Mouse (Mus musculus) C2C12 (cell line): ENCODE measurements around the gene Fkbp15.

Source experiments
- CEBPB ChIP-seq: IDR thresholded peaks from one replicate; pipeline ENCODE4 v1.6.1; 2011; ENCODE audit warnings: low read depth, mild to moderate bottlenecking, control low read depth, moderate library complexity
- CTCF ChIP-seq: IDR thresholded peaks from one replicate; pipeline ENCODE4 v1.5.1; 2011; ENCODE audit not compliant: control insufficient read depth, insufficient read depth, insufficient read length
- FOSL1 ChIP-seq: IDR thresholded peaks from one replicate; pipeline ENCODE4 v1.8.0; 2011; ENCODE audit warnings: mild to moderate bottlenecking, low read length; ENCODE audit not compliant: poor library complexity, insufficient read depth, severe bottlenecking
- MAX ChIP-seq: IDR thresholded peaks from one replicate; pipeline ENCODE4 v1.6.1; 2011; ENCODE audit warnings: mild to moderate bottlenecking, control low read depth
- MYOG ChIP-seq: IDR thresholded peaks from one replicate; pipeline ENCODE4 v1.6.1; 2011; ENCODE audit not compliant: control insufficient read depth, insufficient read length; ENCODE audit errors: extremely low read depth
- USF1 ChIP-seq: IDR thresholded peaks from one replicate; pipeline ENCODE4 v1.6.1; 2011; ENCODE audit warnings: low read depth, mild to moderate bottlenecking, control low read depth, moderate library complexity

- TF ChIP-seq CTCF (no peak), MYOG (no peak), USF1 (no peak), MAX (no peak), CEBPB (no peak), FOSL1 (no peak)
These were observed 33.1 kb upstream of the Fkbp15 start for GRCm38 (mm10) chr4:62393459-62393858.
